In genomic region chrX:97397872-97398271, GRCm38 (mm10) we compare ENCODE assay signal across 22 mouse cellular contexts. TPM values are rescaled to one million over a fixed set of nuclear protein-coding genes. Genes with fewer than 3 reads are reported as not detected.
A peak's percentile ranks its signal among the peaks of the same experiment; 100 is the strongest.
DNase-seq lines count a peak whose midpoint lies in the region; ATAC-seq and TF ChIP-seq lines count a peak whose summit lies in the region.
"Had no signal": no experiment of that assay in that cellular context is flagged by ENCODE, and none has a peak within 500 bp of the region (broad histone marks: within the 10 kb centered on the region; RNA-seq: fewer than 3 reads in every experiment).

No protein-coding gene starts in this region.

- H3K4me1 ChIP-seq in limb, embryonic 14.5 days (ENCODE audit: control insufficient read depth, insufficient read depth, low read length), result no peaks in the 10 kb centered on the region
- no peaks in the 10 kb centered on the region for H3K4me1 ChIP-seq in limb, embryonic 10.5 days
- no peaks in the 10 kb centered on the region for H3K4me1 ChIP-seq in intestine, embryonic 15.5 days (replicated peaks)
- H3K4me1 ChIP-seq: embryonic facial prominence, embryonic 10.5 days; forebrain, embryonic 15.5 days; hindbrain, embryonic 15.5 days had no signal

- H3K36me3 ChIP-seq in limb, embryonic 14.5 days (ENCODE audit: control insufficient read depth, insufficient read depth, low read length), result no peaks in the 10 kb centered on the region
- H3K36me3 ChIP-seq in limb, embryonic 10.5 days, result no peaks in the 10 kb centered on the region
- H3K36me3 ChIP-seq in intestine, embryonic 15.5 days, result no peaks in the 10 kb centered on the region
- H3K36me3 ChIP-seq: embryonic facial prominence, embryonic 10.5 days; forebrain, embryonic 15.5 days; G1E; hindbrain, embryonic 15.5 days had no signal

- no peak overlapping the region for H3K27ac ChIP-seq in limb, embryonic 14.5 days (replicated peaks; ENCODE audit: low read depth, low read length)
- no peak overlapping the region for H3K27ac ChIP-seq in limb, embryonic 10.5 days
- no peak overlapping the region for H3K27ac ChIP-seq in intestine, embryonic 15.5 days
- H3K27ac ChIP-seq: embryonic facial prominence, embryonic 10.5 days; forebrain, embryonic 15.5 days; heart, adult 2 months; hindbrain, embryonic 15.5 days had no signal

- DNase-seq in limb, embryonic 14.5 days (ENCODE audit: low spot score), result peak; percentile 17
- DNase-seq in limb, embryonic 10.5 days (ENCODE audit: low spot score), result no peak
- peak; percentile 47 for DNase-seq in fat pad, adult 2 months (ENCODE audit: extremely low read depth, low read depth, low spot score)
- DNase-seq in skeletal muscle tissue, adult 2 months (ENCODE audit: low read depth, low spot score), result peak; percentile 63
- DNase-seq in cerebellum, adult 9-11 months, result no peak
- DNase-seq in cerebellum, adult 11-12 months, result no peak
- DNase-seq in embryo, embryonic 10.5 days (ENCODE audit: low spot score), result no peak
- DNase-seq: adrenal gland, adult 2 months; adrenal gland, postnatal 25 days; cerebellum, adult 2 months; cerebellum, postnatal 14 days; heart, adult 2 months; kidney, adult 8-10 months had no signal

- no peak for ATAC-seq in limb, embryonic 14.5 days (ENCODE audit: low FRiP score, low read depth)
- ATAC-seq in intestine, embryonic 15.5 days, result peak; percentile 61; the same call in 1 of the 2 replicates
- ATAC-seq: activated CD4-positive, CD25-positive, alpha-beta regulatory T cell, adult 4 months; CD4-positive, CD25-positive, alpha-beta regulatory T cell, adult 4 months; forebrain, embryonic 15.5 days; inflammation-experienced regulatory T-cells, adult 6 months had no signal

- H3K4me2 ChIP-seq in limb, embryonic 14.5 days (replicated peaks; ENCODE audit: low read depth, low read length, severe bottlenecking), result no peak overlapping the region
- no peak overlapping the region for H3K4me2 ChIP-seq in intestine, embryonic 15.5 days (replicated peaks)
- H3K4me2 ChIP-seq: forebrain, embryonic 15.5 days; heart, embryonic 11.5 days; hindbrain, embryonic 15.5 days had no signal

- H3K4me3 ChIP-seq in limb, embryonic 14.5 days (replicated peaks; ENCODE audit: low read length), result no peak overlapping the region
- H3K4me3 ChIP-seq in limb, embryonic 10.5 days, result no peak overlapping the region
- H3K4me3 ChIP-seq in intestine, embryonic 15.5 days (replicated peaks), result no peak overlapping the region
- H3K4me3 ChIP-seq: embryonic facial prominence, embryonic 10.5 days; forebrain, embryonic 15.5 days; heart, adult 2 months; hindbrain, embryonic 15.5 days had no signal

- WGBS in limb, embryonic 14.5 days, result 60% methylated on average over 2 of the region's 2 CpGs
- WGBS in limb, embryonic 10.5 days, result 78% methylated on average over 2 of the region's 2 CpGs
- WGBS in intestine, embryonic 15.5 days, result 68% methylated on average over 2 of the region's 2 CpGs

- no peak overlapping the region for H3K9ac ChIP-seq in limb, embryonic 14.5 days (ENCODE audit: low read depth, low read length, severe bottlenecking)
- no peak overlapping the region for H3K9ac ChIP-seq in intestine, embryonic 15.5 days
- H3K9ac ChIP-seq: forebrain, embryonic 15.5 days; hindbrain, embryonic 15.5 days had no signal

- no peaks in the 10 kb centered on the region for H3K9me3 ChIP-seq in limb, embryonic 14.5 days (ENCODE audit: control insufficient read depth, low read length)
- H3K9me3 ChIP-seq in limb, embryonic 10.5 days (replicated peaks), result no peaks in the 10 kb centered on the region
- no peaks in the 10 kb centered on the region for H3K9me3 ChIP-seq in intestine, embryonic 15.5 days
- H3K9me3 ChIP-seq: embryonic facial prominence, embryonic 10.5 days; forebrain, embryonic 15.5 days; G1E; hindbrain, embryonic 15.5 days had no signal

- H3K27me3 ChIP-seq in limb, embryonic 14.5 days (ENCODE audit: control insufficient read depth, insufficient read depth, low read length), result no peaks in the 10 kb centered on the region
- no peaks in the 10 kb centered on the region for H3K27me3 ChIP-seq in limb, embryonic 10.5 days (ENCODE audit: low read depth, poor library complexity, severe bottlenecking)
- no peaks in the 10 kb centered on the region for H3K27me3 ChIP-seq in intestine, embryonic 15.5 days (replicated peaks)
- H3K27me3 ChIP-seq: forebrain, embryonic 15.5 days; hindbrain, embryonic 15.5 days had no signal

- no peak for TF ChIP-seq POLR2A in limb, embryonic 14.5 days (IDR thresholded peaks at IDR 0.05; ENCODE audit: borderline replicate concordance, extremely low read depth, insufficient read depth, insufficient read length)

RNA-seq across cellular contexts. Expression of gene Eda2r, which starts 20.9 kb away (rescaled TPM):
- 1.2 TPM in 2 replicates for polyA plus RNA-seq in limb, embryonic 14.5 days (2012; rRNA removed)
- polyA plus RNA-seq in limb, embryonic 14.5 days (2014; fragmentation: Nextera tagmentation; extraction: Ambion mirVana), result 1.5 and 1.9 TPM in 2 replicates
- 1.0 and 1.7 TPM in 2 replicates for polyA plus RNA-seq in limb, embryonic 10.5 days (2016; fragmentation: Nextera tagmentation; extraction: Ambion mirVana)
- polyA plus RNA-seq in intestine, embryonic 15.5 days (2015; fragmentation: Nextera tagmentation; extraction: Ambion mirVana), result 0.96 and 1.0 TPM in 2 replicates
- polyA plus RNA-seq: activated CD4-positive, CD25-positive, alpha-beta regulatory T cell, adult 4 months; CD4-positive, CD25-positive, alpha-beta regulatory T cell, adult 4 months; inflammation-experienced regulatory T-cells, adult 6 months had no signal

Comparison
In these comparisons a context has a peak if more than half of its experiments do, and no peak if none do; other contexts are left out.
1. DNase-seq: peak in limb, embryonic 14.5 days (single experiment), fat pad, adult 2 months (single experiment) and skeletal muscle tissue, adult 2 months (single experiment); none in limb, embryonic 10.5 days (single experiment), cerebellum, adult 9-11 months (single experiment), cerebellum, adult 11-12 months (single experiment) and embryo, embryonic 10.5 days (single experiment).